Mouse (Mus musculus): ENCODE measurements around the gene Adamts17.

Gene Adamts17

GRCm38 (mm10) chr7:66839463-66840007, at the start of gene Adamts17:
TSS of gene Adamts17 (plus strand) at chr7:66839735.
- DNase-seq (ENCODE audit: low spot score), result peak; percentile 99

GRCm38 (mm10) chr7:66789860-66790748, 49.4 kb upstream of the Adamts17 start:
- peak; percentile 48 for DNase-seq (ENCODE audit: low spot score)

- DNase-seq (ENCODE audit: low spot score), result no peak
Observed at GRCm38 (mm10) chr7:66791022-66791421, 48.5 kb upstream of the Adamts17 start.

- no peak for DNase-seq (ENCODE audit: low spot score)
Observed at GRCm38 (mm10) chr7:66796909-66797308, 42.6 kb upstream of the Adamts17 start.

GRCm38 (mm10) chr7:66797345-66797744, 42.2 kb upstream of the Adamts17 start:
- DNase-seq (ENCODE audit: low spot score), result no peak

- peak; percentile 63 for DNase-seq (ENCODE audit: low spot score)
Observed at GRCm38 (mm10) chr7:66798826-66799225, 40.7 kb upstream of the Adamts17 start.

- DNase-seq (ENCODE audit: low spot score), result no peak
Observed at GRCm38 (mm10) chr7:66800784-66801183, 38.8 kb upstream of the Adamts17 start.

- no peak for DNase-seq (ENCODE audit: low spot score)
Observed at GRCm38 (mm10) chr7:66801785-66802184, 37.8 kb upstream of the Adamts17 start.

GRCm38 (mm10) chr7:66803798-66804197, 35.7 kb upstream of the Adamts17 start:
- DNase-seq (ENCODE audit: low spot score), result peak; percentile 29

GRCm38 (mm10) chr7:66806801-66807200, 32.7 kb upstream of the Adamts17 start:
- no peak for DNase-seq (ENCODE audit: low spot score)

- no peak for DNase-seq (ENCODE audit: low spot score)
Observed at GRCm38 (mm10) chr7:66810436-66810835, 29.1 kb upstream of the Adamts17 start.

GRCm38 (mm10) chr7:66811294-66811693, 28.2 kb upstream of the Adamts17 start:
- DNase-seq (ENCODE audit: low spot score), result no peak

GRCm38 (mm10) chr7:66812289-66812688, 27.2 kb upstream of the Adamts17 start:
- DNase-seq (ENCODE audit: low spot score), result no peak

GRCm38 (mm10) chr7:66812737-66813136, 26.8 kb upstream of the Adamts17 start:
- DNase-seq (ENCODE audit: low spot score), result no peak

GRCm38 (mm10) chr7:66813172-66813571, 26.4 kb upstream of the Adamts17 start:
- DNase-seq (ENCODE audit: low spot score), result no peak

GRCm38 (mm10) chr7:66815526-66815925, 24.0 kb upstream of the Adamts17 start:
- DNase-seq (ENCODE audit: low spot score), result no peak

GRCm38 (mm10) chr7:66820034-66820433, 19.5 kb upstream of the Adamts17 start:
- DNase-seq (ENCODE audit: low spot score), result peak; percentile 75

GRCm38 (mm10) chr7:66830803-66831202, 8.7 kb upstream of the Adamts17 start:
- no peak for DNase-seq (ENCODE audit: low spot score)

- no peak for DNase-seq (ENCODE audit: low spot score)
Observed at GRCm38 (mm10) chr7:66831295-66831694, 8.2 kb upstream of the Adamts17 start.

GRCm38 (mm10) chr7:66840008-66840719, 629 bp downstream of the Adamts17 start:
- peak; percentile 52 for DNase-seq (ENCODE audit: low spot score)

GRCm38 (mm10) chr7:66841165-66841564, 1.6 kb downstream of the Adamts17 start:
- DNase-seq (ENCODE audit: low spot score), result no peak

GRCm38 (mm10) chr7:66842021-66842420, 2.5 kb downstream of the Adamts17 start:
- peak; percentile 81 for DNase-seq (ENCODE audit: low spot score)

GRCm38 (mm10) chr7:66843846-66844245, 4.3 kb downstream of the Adamts17 start:
- no peak for DNase-seq (ENCODE audit: low spot score)
